Mouse (Mus musculus) adrenal gland, postnatal 14 days (tissue): ENCODE data around the gene Dhx34. TPM values are rescaled to one million over a fixed set of nuclear protein-coding genes. Genes with fewer than 3 reads are reported as not detected.

ENCODE experiments used
- DNase-seq: peaks from one replicate; pipeline ENCODE4 v3.0.0; 2021; ENCODE audit warnings: mixed read lengths
- total RNA-seq: library from RNA; stranded (reverse); gene quantifications from 2 replicates; pipeline ENCODE4 v1.2.3, GENCODE M21; 2021

The Dhx34 gene
- total RNA-seq, 1 experiment from 2014 or later = 13.7 TPM

GRCm38 (mm10) chr7:16160702-16161101 is 61.1 kb downstream of the Dhx34 start:
- DNase-seq = no peak

- no peak for DNase-seq
Observed at GRCm38 (mm10) chr7:16158735-16159134, 63.1 kb downstream of the Dhx34 start.

- no peak for DNase-seq
Observed at GRCm38 (mm10) chr7:16156105-16156714, 65.6 kb downstream of the Dhx34 start.

GRCm38 (mm10) chr7:16155132-16155872 is 66.5 kb downstream of the Dhx34 start:
- DNase-seq = no peak

GRCm38 (mm10) chr7:16153522-16153921 is 68.3 kb downstream of the Dhx34 start:
- peak; percentile 73 for DNase-seq

GRCm38 (mm10) chr7:16150191-16151145 is 71.4 kb downstream of the Dhx34 start:
- DNase-seq = no peak

- DNase-seq = peak; percentile 19
Observed at GRCm38 (mm10) chr7:16149241-16149640, 72.6 kb downstream of the Dhx34 start.

- DNase-seq = peak; percentile 86
Observed at GRCm38 (mm10) chr7:16147643-16148042, 74.2 kb downstream of the Dhx34 start.

Other genes starting within 250 kb of the Dhx34 start
- gene Bicra, start 174.1 kb downstream of the Dhx34 start, total RNA-seq = 16.1 and 16.7 TPM in 2 replicates
- 0.07 and 0.08 TPM in 2 replicates for gene Zfp541, start 160.2 kb downstream of the Dhx34 start, total RNA-seq
- gene Napa, start 123.6 kb downstream of the Dhx34 start, total RNA-seq = 117 and 128 TPM in 2 replicates
- gene Kptn, start 102.1 kb downstream of the Dhx34 start, total RNA-seq = 22.3 and 24.7 TPM in 2 replicates
- 3.6 and 4.1 TPM in 2 replicates for gene Slc8a2, start 92.2 kb downstream of the Dhx34 start, total RNA-seq
- gene Meis3, start 46.9 kb downstream of the Dhx34 start, total RNA-seq = 9.4 and 16.2 TPM in 2 replicates
- gene C5ar2, start 22.1 kb upstream of the Dhx34 start, total RNA-seq = 0.37 and 0.75 TPM in 2 replicates
- gene C5ar1, start 37.5 kb upstream of the Dhx34 start, total RNA-seq = 3.3 and 5.5 TPM in 2 replicates
- gene Inafm1, start 51.6 kb upstream of the Dhx34 start, total RNA-seq = 16.6 and 21.1 TPM in 2 replicates
- gene Ccdc9, start 64.8 kb upstream of the Dhx34 start, total RNA-seq = 68.1 and 75.4 TPM in 2 replicates
- gene Bbc3, start 86.4 kb upstream of the Dhx34 start, total RNA-seq = 5.8 and 11.6 TPM in 2 replicates
- gene Sae1, start 165.8 kb upstream of the Dhx34 start, total RNA-seq = 62.3 and 72.1 TPM in 2 replicates
- gene Zc3h4, start 178.9 kb upstream of the Dhx34 start, total RNA-seq = 37.4 and 48.5 TPM in 2 replicates
- gene Tmem160, start 230.7 kb upstream of the Dhx34 start, total RNA-seq = 46.2 and 49.2 TPM in 2 replicates